Mouse (Mus musculus): ENCODE data around the gene Eif2s1.

Gene Eif2s1

DNA sequence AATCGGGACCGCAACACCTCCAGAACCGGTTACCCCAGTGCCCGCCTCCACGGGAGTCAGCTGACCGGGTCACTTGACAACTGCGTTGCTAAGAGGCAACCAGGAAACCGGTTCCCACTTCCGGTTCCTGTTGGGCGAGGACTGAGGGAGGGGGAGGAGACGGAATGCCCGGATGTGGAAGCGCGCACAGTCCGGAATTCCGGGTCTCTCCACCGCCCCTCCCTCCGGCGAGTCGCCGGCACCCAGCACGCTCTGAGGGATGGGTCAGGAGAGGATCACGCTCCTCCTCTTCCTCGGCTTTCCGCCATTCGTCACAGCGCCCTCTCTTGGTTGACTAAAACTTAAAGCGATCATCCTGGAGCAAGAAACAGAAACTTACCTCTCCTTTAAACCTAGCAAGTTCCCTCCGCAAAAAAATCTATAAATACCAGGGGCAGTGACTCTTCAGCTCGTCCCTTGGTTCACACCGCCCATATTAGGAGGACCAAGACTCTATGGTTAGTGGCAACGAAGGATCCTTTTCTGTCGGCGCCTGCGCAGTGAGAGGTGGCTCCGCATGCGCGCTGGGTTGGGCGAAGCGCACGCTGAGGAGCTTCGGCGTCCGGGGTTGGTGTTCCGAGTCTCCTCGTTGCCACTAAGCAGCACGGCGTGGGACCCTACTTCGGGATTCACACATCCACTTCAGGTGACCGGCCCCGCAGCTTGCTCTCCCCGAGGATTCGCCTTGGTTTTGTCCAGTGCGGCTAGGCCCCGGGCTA, at the start of gene Eif2s1, which contains the start of gene Atp6v1d:
Eif2s1 (plus strand) TSS at position 324 of the 758 bp plus-strand sequence.
Atp6v1d (minus strand) TSS at position 143 of the 758 bp plus-strand sequence.
- peak; percentile 99 for DNase-seq (ENCODE audit: low spot score)

DNA sequence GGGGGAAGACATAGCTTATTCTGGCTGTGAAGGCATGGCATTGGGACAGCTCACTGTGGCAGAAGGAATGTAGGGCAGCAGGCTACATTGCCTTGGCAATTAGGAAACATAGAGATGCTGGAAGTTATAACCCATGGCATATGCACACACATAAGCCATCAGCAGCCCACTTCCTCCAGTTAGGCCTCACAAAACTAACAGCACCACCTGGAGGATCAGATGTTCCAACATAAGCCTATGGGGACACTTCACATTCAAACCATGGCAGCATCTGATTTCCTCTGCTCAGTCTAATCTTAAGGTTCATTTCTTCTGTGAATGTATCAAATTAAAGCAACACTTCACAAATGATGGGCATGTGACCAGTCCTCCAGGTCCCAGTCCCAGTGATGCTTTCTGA, 47.2 kb upstream of the Eif2s1 start:
- DNase-seq (ENCODE audit: low spot score), result peak; percentile 12

- no peak for DNase-seq (ENCODE audit: low spot score)
These were observed 27.1 kb upstream of the Eif2s1 start for GRCm38 (mm10) chr12:78834496-78834895.

GRCm38 (mm10) chr12:78839906-78840305, 21.7 kb upstream of the Eif2s1 start:
- DNase-seq (ENCODE audit: low spot score), result no peak

GRCm38 (mm10) chr12:78842429-78842828, 19.2 kb upstream of the Eif2s1 start:
- no peak for DNase-seq (ENCODE audit: low spot score)

DNA sequence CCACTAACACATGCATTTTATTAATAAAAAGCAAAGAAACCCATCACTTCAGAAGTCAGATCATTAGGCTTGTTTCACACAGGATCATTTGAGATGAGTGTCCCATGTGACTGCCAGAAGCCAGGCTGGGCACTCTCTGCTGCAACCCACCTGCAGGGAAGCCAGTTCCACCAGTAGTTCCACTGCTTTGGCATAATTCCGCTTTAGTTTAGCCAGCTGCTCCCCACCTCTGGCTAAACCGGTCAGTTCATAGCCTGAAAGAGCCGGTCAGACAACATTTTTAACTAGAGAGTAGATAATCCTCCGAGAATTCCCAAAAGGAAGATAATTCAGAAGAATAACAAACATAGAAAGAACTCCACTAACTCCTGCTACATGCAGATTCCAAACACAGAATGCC, 13.4 kb upstream of the Eif2s1 start:
- no peak for DNase-seq (ENCODE audit: low spot score)

- no peak for DNase-seq (ENCODE audit: low spot score)
These were observed 611 bp upstream of the Eif2s1 start for GRCm38 (mm10) chr12:78860921-78861495.

DNA sequence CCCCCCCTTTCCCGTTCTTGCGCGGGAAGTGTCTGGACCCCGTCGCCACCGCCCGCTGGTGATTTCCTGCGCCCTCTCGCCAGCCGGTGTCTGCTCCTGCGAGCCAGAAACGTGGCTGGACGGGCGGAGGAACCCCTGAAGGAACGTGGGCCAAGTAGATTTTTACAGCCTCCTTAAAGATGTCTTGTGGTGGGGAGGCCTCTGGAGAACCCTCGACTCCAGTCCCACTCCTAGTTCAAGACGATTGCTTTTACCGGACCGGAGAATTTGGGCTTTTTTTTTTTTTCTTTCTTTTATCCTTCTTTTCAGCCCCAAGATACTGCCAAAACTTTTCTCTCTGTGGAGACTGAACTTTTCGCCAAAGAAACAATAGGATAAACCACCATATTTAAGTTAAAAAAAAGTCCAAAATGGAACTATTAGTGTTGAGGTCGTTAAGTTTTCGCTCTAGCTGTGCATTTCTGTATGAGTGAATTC, 673 bp downstream of the Eif2s1 start:
- no peak for DNase-seq (ENCODE audit: low spot score)

GRCm38 (mm10) chr12:78865434-78865833, 3.8 kb downstream of the Eif2s1 start:
- DNase-seq (ENCODE audit: low spot score), result no peak

- no peak for DNase-seq (ENCODE audit: low spot score)
These were observed 6.5 kb downstream of the Eif2s1 start for GRCm38 (mm10) chr12:78868115-78868514.

DNA sequence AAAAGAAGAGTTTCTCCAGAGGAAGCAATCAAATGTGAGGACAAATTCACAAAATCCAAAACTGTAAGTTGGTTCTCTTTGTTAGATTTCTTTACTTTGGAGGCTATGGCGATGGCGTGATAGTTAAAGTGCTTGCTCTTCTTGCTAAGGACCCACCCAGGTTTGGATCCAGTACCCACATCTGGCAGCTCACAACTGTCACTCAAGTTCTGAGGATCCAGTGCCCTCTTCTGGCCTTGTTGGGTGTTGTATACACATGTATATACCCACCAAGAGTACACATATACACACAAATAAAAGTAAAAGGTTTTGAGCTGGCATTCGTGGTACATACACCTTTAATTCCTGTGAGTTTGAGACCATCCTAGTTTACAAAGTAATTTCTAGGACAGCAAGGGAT, 13.0 kb downstream of the Eif2s1 start:
- DNase-seq (ENCODE audit: low spot score), result no peak

- no peak for DNase-seq (ENCODE audit: low spot score)
These were observed 28.4 kb downstream of the Eif2s1 start for GRCm38 (mm10) chr12:78890062-78890461.

- DNase-seq (ENCODE audit: low spot score), result no peak
These were observed 29.5 kb downstream of the Eif2s1 start for GRCm38 (mm10) chr12:78891149-78891548.

DNA sequence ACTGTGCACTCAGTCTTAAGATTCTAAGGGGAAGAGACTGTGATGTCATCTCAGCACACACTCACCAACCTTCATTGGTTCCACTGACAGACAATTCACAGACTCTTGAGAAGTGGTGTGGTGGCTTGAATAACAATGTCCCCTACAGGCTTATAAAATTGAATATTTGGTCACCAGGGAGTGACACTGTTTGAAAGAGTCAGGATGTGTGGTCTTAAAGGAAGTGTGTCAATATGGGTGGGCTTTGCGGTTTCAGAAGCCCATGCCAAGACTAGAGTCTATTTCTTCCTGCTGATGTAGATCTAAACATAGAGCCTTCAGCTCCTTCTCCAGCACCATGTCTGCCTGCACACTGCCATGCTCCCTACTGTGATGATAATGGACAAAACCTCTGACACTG, 36.2 kb downstream of the Eif2s1 start:
- no peak for DNase-seq (ENCODE audit: low spot score)

GRCm38 (mm10) chr12:78901467-78901866, 39.8 kb downstream of the Eif2s1 start:
- DNase-seq (ENCODE audit: low spot score), result peak; percentile 10

- DNase-seq (ENCODE audit: low spot score), result no peak
These were observed 41.7 kb downstream of the Eif2s1 start for GRCm38 (mm10) chr12:78903313-78903712.

DNA sequence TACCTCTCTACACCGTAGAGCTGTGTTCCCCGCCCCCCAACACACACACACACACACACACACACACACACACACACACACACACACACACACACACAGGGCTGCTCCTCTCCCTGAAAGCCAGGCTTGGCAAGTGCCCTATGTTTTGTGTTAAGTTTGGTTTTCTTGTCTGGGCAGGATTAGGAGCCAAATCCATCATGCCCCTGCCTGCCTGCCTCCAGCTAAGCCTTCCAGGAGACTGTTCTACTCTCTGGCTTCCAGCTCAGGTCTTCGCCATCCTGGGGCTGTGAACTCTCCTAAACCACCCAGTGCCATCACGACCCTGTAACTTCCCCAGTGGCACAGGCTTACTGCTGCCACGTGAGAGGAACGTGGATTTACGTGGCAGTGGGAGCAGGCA, 42.9 kb downstream of the Eif2s1 start:
- DNase-seq (ENCODE audit: low spot score), result no peak

DNA sequence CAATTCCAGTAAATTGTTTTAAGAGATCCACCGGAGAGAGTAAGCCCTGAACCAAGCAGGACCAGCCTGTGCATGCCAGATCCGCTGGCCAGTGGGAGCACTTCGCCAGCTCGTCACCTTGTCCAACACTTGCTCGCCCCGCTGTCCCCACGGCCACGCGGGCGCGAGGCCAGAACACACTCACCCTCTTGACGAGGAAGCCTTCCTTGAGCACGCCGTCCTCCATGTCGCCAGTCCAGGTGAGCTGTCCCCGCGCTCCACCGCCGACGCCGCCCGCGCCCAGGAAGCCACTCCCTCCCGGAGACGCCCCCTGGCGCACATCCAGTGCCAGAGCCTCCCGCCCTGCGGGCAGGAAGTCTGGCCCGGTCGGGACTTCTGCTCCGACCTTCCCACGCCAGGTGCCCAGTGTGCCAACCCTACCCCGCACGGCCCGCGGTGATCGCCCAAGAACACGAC, 45.1 kb downstream of the Eif2s1 start, which contains the start of gene Plek2:
Plek2 (minus strand) TSS at position 258 of the 456 bp plus-strand sequence.
- DNase-seq (ENCODE audit: low spot score), result peak; percentile 83

- no peak for DNase-seq (ENCODE audit: low spot score)
These were observed 46.5 kb downstream of the Eif2s1 start for GRCm38 (mm10) chr12:78908081-78908605.

DNA sequence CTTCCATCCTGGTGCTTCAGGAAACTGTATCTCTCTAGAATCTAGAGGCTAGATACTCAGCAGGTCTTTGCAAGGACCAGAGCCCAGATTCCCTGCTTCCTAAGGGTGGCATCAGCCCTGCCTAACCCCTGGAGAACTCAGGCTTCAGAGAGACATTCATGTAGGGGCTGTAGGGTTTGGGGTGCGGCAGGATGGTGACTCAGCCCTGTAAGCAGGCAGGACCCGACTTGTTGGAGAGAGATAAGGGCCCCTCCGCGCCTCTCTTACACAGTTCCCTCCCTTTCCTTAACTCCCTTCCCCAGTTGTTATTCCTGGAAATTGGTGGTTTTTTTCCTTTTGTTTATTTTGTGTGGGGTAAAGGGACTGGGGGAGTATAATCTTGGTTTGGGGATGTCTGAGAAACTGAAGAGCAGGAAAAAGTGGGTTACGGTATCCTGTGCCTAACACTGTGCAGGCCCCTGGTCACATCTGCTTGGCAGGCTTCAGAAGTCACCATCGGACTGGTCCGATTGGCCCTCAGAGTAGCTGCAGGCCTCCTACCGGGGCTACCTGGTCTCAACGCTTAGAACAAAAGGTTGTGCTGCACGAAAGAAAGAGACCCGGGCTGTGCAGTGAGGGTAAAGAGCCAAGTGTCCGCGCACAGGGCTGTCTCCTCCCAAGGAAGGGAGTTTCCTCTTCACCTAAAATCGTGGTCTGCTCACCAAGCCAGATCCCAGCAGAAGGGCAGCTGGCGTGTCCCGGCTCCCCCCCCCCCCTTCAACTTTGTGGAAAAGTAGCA, 49.3 kb downstream of the Eif2s1 start:
- no peak for DNase-seq (ENCODE audit: low spot score)

- peak; percentile 21 for DNase-seq (ENCODE audit: low spot score)
These were observed 50.2 kb downstream of the Eif2s1 start for GRCm38 (mm10) chr12:78911707-78912417.

DNA sequence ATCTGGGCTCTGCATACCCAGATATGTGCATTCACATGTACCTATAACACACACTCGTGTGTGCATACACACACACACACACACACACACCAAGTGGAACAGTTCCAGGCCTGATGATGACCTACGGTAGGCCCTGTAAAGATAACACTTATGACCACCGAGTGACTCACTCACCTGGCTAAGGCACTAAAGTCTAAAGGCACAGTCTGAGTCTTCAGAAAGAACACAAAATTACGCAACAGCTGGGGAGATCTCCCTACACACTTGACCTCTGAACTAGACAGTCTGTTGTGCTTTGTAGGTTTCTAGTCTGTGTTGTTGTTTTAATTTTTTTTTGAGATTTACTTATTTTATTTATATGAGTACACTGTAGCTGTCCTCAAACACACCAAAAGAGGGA, 52.8 kb downstream of the Eif2s1 start:
- DNase-seq (ENCODE audit: low spot score), result no peak
